ENCODE assay signal across 8 mouse cellular contexts in genomic region chr15:98904692-98905091, GRCm38 (mm10). TPM values are rescaled to one million over a fixed set of nuclear protein-coding genes. Genes with fewer than 3 reads are reported as not detected.
A peak's percentile ranks its signal among the peaks of the same experiment; 100 is the strongest.
DNase-seq lines count a peak whose midpoint lies in the region; ATAC-seq and TF ChIP-seq lines count a peak whose summit lies in the region.

No protein-coding gene starts in this region.

- no peak overlapping the region for H3K9ac ChIP-seq in forebrain, embryonic 11.5 days (ENCODE audit: low read length)
- H3K9ac ChIP-seq in forebrain, embryonic 13.5 days = no peak overlapping the region
- no peak overlapping the region for H3K9ac ChIP-seq in forebrain, embryonic 16.5 days (replicated peaks; ENCODE audit: low read depth, low read length)
- H3K9ac ChIP-seq in lung, postnatal 0 days (replicated peaks; ENCODE audit: low read depth) = no peak overlapping the region

- H3K27ac ChIP-seq in forebrain, embryonic 11.5 days (ENCODE audit: low read depth, low read length) = no peak overlapping the region
- H3K27ac ChIP-seq in forebrain, embryonic 13.5 days = no peak overlapping the region
- H3K27ac ChIP-seq in forebrain, embryonic 16.5 days (ENCODE audit: low read length) = no peak overlapping the region
- H3K27ac ChIP-seq in lung, postnatal 0 days (ENCODE audit: low read length) = no peak overlapping the region

- H3K36me3 ChIP-seq in forebrain, embryonic 11.5 days (ENCODE audit: control insufficient read depth, insufficient read depth, low read length) = peaks cover 6% of the 10 kb centered on the region; the same call in 1 of the 2 replicates
- peaks cover 65% of the 10 kb centered on the region for H3K36me3 ChIP-seq in forebrain, embryonic 13.5 days (ENCODE audit: poor library complexity, severe bottlenecking)
- peaks cover 34% of the 10 kb centered on the region for H3K36me3 ChIP-seq in forebrain, embryonic 16.5 days (ENCODE audit: control insufficient read depth, insufficient read depth)
- H3K36me3 ChIP-seq in lung, postnatal 0 days (ENCODE audit: insufficient read depth, low read length) = peaks cover 35% of the 10 kb centered on the region

- TF ChIP-seq EP300 in lung, postnatal 0 days (IDR thresholded peaks at IDR 0.05) = no peak

- H3K9me3 ChIP-seq in forebrain, embryonic 11.5 days (ENCODE audit: control insufficient read depth, low read length) = no peaks in the 10 kb centered on the region
- no peaks in the 10 kb centered on the region for H3K9me3 ChIP-seq in forebrain, embryonic 13.5 days (replicated peaks)
- H3K9me3 ChIP-seq in forebrain, embryonic 16.5 days (ENCODE audit: control insufficient read depth, low read length) = no peaks in the 10 kb centered on the region
- H3K9me3 ChIP-seq in lung, postnatal 0 days (ENCODE audit: low read length) = no peaks in the 10 kb centered on the region

- WGBS in forebrain, embryonic 11.5 days = 25% methylated on average over 10 of the region's 10 CpGs
- 28% methylated on average over 10 of the region's 10 CpGs for WGBS in forebrain, embryonic 13.5 days
- 27% methylated on average over 10 of the region's 10 CpGs for WGBS in forebrain, embryonic 16.5 days
- WGBS in lung, postnatal 0 days = 30% methylated on average over 10 of the region's 10 CpGs

- ATAC-seq in forebrain, embryonic 11.5 days (replicated peaks; ENCODE audit: low FRiP score) = no peak
- no peak for ATAC-seq in forebrain, embryonic 13.5 days
- ATAC-seq in forebrain, embryonic 16.5 days = peak; percentile 45; the same call in 1 of the 2 replicates
- no peak for ATAC-seq in lung, postnatal 0 days

- no peaks in the 10 kb centered on the region for H3K27me3 ChIP-seq in forebrain, embryonic 11.5 days (ENCODE audit: control insufficient read depth, insufficient read depth, low read length)
- peaks cover 12% of the 10 kb centered on the region for H3K27me3 ChIP-seq in forebrain, embryonic 13.5 days
- H3K27me3 ChIP-seq in forebrain, embryonic 16.5 days (replicated peaks; ENCODE audit: control insufficient read depth, insufficient read depth, low read length) = peaks cover 6% of the 10 kb centered on the region
- no peaks in the 10 kb centered on the region for H3K27me3 ChIP-seq in lung, postnatal 0 days (replicated peaks; ENCODE audit: insufficient read depth, low read length)

- no peak overlapping the region for H3K4me2 ChIP-seq in forebrain, embryonic 11.5 days (ENCODE audit: low read depth, low read length, severe bottlenecking)
- no peak overlapping the region for H3K4me2 ChIP-seq in forebrain, embryonic 13.5 days
- H3K4me2 ChIP-seq in forebrain, embryonic 16.5 days (ENCODE audit: low read length) = no peak overlapping the region
- no peak overlapping the region for H3K4me2 ChIP-seq in lung, postnatal 0 days (replicated peaks; ENCODE audit: low read depth, low read length)

- H3K4me3 ChIP-seq in forebrain, embryonic 11.5 days (ENCODE audit: low read depth, low read length) = no peak overlapping the region
- H3K4me3 ChIP-seq in forebrain, embryonic 13.5 days = no peak overlapping the region
- H3K4me3 ChIP-seq in forebrain, embryonic 16.5 days (replicated peaks; ENCODE audit: low read length) = no peak overlapping the region
- H3K4me3 ChIP-seq in lung, postnatal 0 days (ENCODE audit: low read depth, low read length) = no peak overlapping the region

- TF ChIP-seq CTCF in lung, postnatal 0 days (IDR thresholded peaks at IDR 0.05) = peak; percentile 82

- H3K4me1 ChIP-seq in forebrain, embryonic 11.5 days (replicated peaks; ENCODE audit: control insufficient read depth, insufficient read depth, low read length) = no peaks in the 10 kb centered on the region
- H3K4me1 ChIP-seq in forebrain, embryonic 13.5 days = no peaks in the 10 kb centered on the region
- no peaks in the 10 kb centered on the region for H3K4me1 ChIP-seq in forebrain, embryonic 16.5 days (replicated peaks; ENCODE audit: control insufficient read depth, insufficient read depth, low read length)
- no peaks in the 10 kb centered on the region for H3K4me1 ChIP-seq in lung, postnatal 0 days (ENCODE audit: insufficient read depth, low read depth, low read length)

- peak; percentile 85 for DNase-seq in forebrain, embryonic 11.5 days (ENCODE audit: low spot score)
- peak; percentile 58 for DNase-seq in right cerebral cortex, postnatal 4 days
- no peak for DNase-seq in right cerebral cortex, postnatal 25 days
- no peak for DNase-seq in lung, postnatal 0 days (ENCODE audit: low spot score)
- DNase-seq in ovary, postnatal 36 days (ENCODE audit: low spot score) = no peak
- DNase-seq in c-Kit-positive CD71-positive TER-119-positive erythroid progenitor cells, embryonic 14.5 days (ENCODE audit: low spot score) = no peak

RNA-seq across cellular contexts. Expression of gene Dhh, which starts 6.4 kb away (rescaled TPM):
- 0.28 and 0.29 TPM in 2 replicates for polyA plus RNA-seq in forebrain, embryonic 11.5 days (2014; fragmentation: Nextera tagmentation; extraction: Ambion mirVana)
- 0.22 and 0.28 TPM in 2 replicates for polyA plus RNA-seq in forebrain, embryonic 13.5 days (2015; fragmentation: Nextera tagmentation; extraction: Ambion mirVana)
- polyA plus RNA-seq in forebrain, embryonic 16.5 days (2015; fragmentation: Nextera tagmentation; extraction: Ambion mirVana) = 0.65 and 0.66 TPM in 2 replicates
- 5.1 and 6.6 TPM in 2 replicates for polyA plus RNA-seq in lung, postnatal 0 days (2015; fragmentation: Nextera tagmentation; extraction: Ambion mirVana)

RNA-seq across cellular contexts. Expression of gene Rhebl1, which starts 10.4 kb away (rescaled TPM):
- polyA plus RNA-seq in forebrain, embryonic 11.5 days (2014; fragmentation: Nextera tagmentation; extraction: Ambion mirVana) = 12.5 and 14.1 TPM in 2 replicates
- polyA plus RNA-seq in forebrain, embryonic 13.5 days (2015; fragmentation: Nextera tagmentation; extraction: Ambion mirVana) = 31.7 and 33.0 TPM in 2 replicates
- polyA plus RNA-seq in forebrain, embryonic 16.5 days (2015; fragmentation: Nextera tagmentation; extraction: Ambion mirVana) = 51.2 and 52.7 TPM in 2 replicates
- 8.1 and 10.2 TPM in 2 replicates for polyA plus RNA-seq in lung, postnatal 0 days (2015; fragmentation: Nextera tagmentation; extraction: Ambion mirVana)

RNA-seq across cellular contexts. Expression of gene Lmbr1l, which starts 13.3 kb away (rescaled TPM):
- polyA plus RNA-seq in forebrain, embryonic 11.5 days (2014; fragmentation: Nextera tagmentation; extraction: Ambion mirVana) = 8.7 and 9.4 TPM in 2 replicates
- polyA plus RNA-seq in forebrain, embryonic 13.5 days (2015; fragmentation: Nextera tagmentation; extraction: Ambion mirVana) = 39.8 and 47.1 TPM in 2 replicates
- 43.0 and 54.9 TPM in 2 replicates for polyA plus RNA-seq in forebrain, embryonic 16.5 days (2015; fragmentation: Nextera tagmentation; extraction: Ambion mirVana)
- polyA plus RNA-seq in lung, postnatal 0 days (2015; fragmentation: Nextera tagmentation; extraction: Ambion mirVana) = 16.5 and 17.0 TPM in 2 replicates

RNA-seq across cellular contexts. Expression of gene Tuba1b, which starts 29.7 kb away (rescaled TPM):
- polyA plus RNA-seq in forebrain, embryonic 11.5 days (2014; fragmentation: Nextera tagmentation; extraction: Ambion mirVana) = 2,366 and 2,605 TPM in 2 replicates
- polyA plus RNA-seq in forebrain, embryonic 13.5 days (2015; fragmentation: Nextera tagmentation; extraction: Ambion mirVana) = 1,607 and 1,715 TPM in 2 replicates
- polyA plus RNA-seq in forebrain, embryonic 16.5 days (2015; fragmentation: Nextera tagmentation; extraction: Ambion mirVana) = 1,178 and 1,185 TPM in 2 replicates
- 415 and 427 TPM in 2 replicates for polyA plus RNA-seq in lung, postnatal 0 days (2015; fragmentation: Nextera tagmentation; extraction: Ambion mirVana)

RNA-seq across cellular contexts. Expression of gene Kmt2d, which starts 33.7 kb away (rescaled TPM):
- polyA plus RNA-seq in forebrain, embryonic 11.5 days (2014; fragmentation: Nextera tagmentation; extraction: Ambion mirVana) = 20.1 and 20.6 TPM in 2 replicates
- 13.7 and 14.3 TPM in 2 replicates for polyA plus RNA-seq in forebrain, embryonic 13.5 days (2015; fragmentation: Nextera tagmentation; extraction: Ambion mirVana)
- 11.0 and 12.8 TPM in 2 replicates for polyA plus RNA-seq in forebrain, embryonic 16.5 days (2015; fragmentation: Nextera tagmentation; extraction: Ambion mirVana)
- polyA plus RNA-seq in lung, postnatal 0 days (2015; fragmentation: Nextera tagmentation; extraction: Ambion mirVana) = 8.7 and 11.1 TPM in 2 replicates

Comparison
In these comparisons a context has a peak if more than half of its experiments do, and no peak if none do; other contexts are left out.
1. DNase-seq: peak in forebrain, embryonic 11.5 days (single experiment) and right cerebral cortex, postnatal 4 days (single experiment); none in right cerebral cortex, postnatal 25 days (single experiment), lung, postnatal 0 days (single experiment), ovary, postnatal 36 days (single experiment) and c-Kit-positive CD71-positive TER-119-positive erythroid progenitor cells, embryonic 14.5 days (single experiment).